Mouse (Mus musculus): Measurements from ENCODE around the gene Ngb.

DNA sequence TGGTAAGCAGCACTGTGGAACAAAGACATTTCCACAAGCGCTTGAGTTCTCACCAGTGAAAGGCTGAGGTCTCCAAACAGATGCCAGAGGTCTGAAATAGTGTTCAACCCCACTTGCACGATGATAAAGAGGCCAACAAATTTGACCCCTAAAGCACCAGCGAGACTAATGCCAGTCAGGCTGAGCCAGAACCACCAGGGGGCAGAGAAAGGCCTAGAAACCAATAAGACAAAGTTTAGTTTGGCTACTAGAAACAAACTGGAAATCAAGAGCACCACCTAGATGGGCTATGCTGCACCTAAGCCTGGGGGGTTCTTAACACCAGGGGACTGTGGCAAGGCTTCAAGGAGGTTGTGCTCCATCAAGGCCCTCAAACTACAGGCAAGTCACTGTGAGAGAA lies 29.3 kb upstream of the Ngb start:
- TF ChIP-seq CTCF (IDR thresholded peaks at IDR 0.05; ENCODE audit: borderline replicate concordance, control insufficient read depth, extremely low read depth, insufficient read depth, low read length, poor library complexity) (no peak), POLR2A (IDR thresholded peaks at IDR 0.05; ENCODE audit: control insufficient read depth, extremely low read depth, insufficient read depth, low read length, poor library complexity) (no peak)
